ENCODE assay signal across 23 mouse cellular contexts in the genomic region with DNA sequence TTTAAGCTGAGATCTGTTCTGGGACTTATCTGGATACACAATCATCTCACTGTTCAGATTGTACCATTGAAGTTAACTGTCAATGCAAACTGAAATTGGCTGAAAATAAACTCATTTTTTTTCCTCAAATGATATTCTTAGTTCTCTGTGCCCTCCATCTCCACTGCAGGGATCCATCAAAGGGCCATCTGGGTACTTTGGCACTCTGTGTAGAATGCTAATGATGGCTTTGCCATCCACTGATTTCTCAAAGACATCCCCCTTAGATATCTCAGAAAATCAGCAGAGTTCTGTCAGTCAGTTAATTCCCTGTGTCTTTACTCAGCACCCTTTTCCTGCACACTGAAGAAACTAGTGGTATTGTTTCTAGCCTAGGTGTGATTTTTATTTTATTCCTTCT.
A peak's percentile ranks its signal among the peaks of the same experiment; 100 is the strongest.
DNase-seq lines count a peak whose midpoint lies in the region; ATAC-seq and TF ChIP-seq lines count a peak whose summit lies in the region.
"Had no signal": no experiment of that assay in that cellular context is flagged by ENCODE, and none has a peak within 500 bp of the region (broad histone marks: within the 10 kb centered on the region; RNA-seq: fewer than 3 reads in every experiment).

No protein-coding gene starts in this region.

- no peak overlapping the region for H3K4me2 ChIP-seq in forebrain, postnatal 0 days (ENCODE audit: low read depth)
- H3K4me2 ChIP-seq: embryonic facial prominence, embryonic 12.5 days; forebrain, embryonic 13.5 days; heart, embryonic 11.5 days; heart, embryonic 15.5 days; hindbrain, embryonic 13.5 days had no signal

- no peaks in the 10 kb centered on the region for H3K36me3 ChIP-seq in forebrain, postnatal 0 days (ENCODE audit: insufficient read depth)
- no peaks in the 10 kb centered on the region for H3K36me3 ChIP-seq in forebrain, embryonic 10.5 days (replicated peaks)
- H3K36me3 ChIP-seq: embryonic facial prominence, embryonic 12.5 days; heart, embryonic 15.5 days; hindbrain, embryonic 13.5 days had no signal

- no peak for TF ChIP-seq POLR2A in cerebellum, adult 2 months (IDR thresholded peaks at IDR 0.05; ENCODE audit: borderline replicate concordance, insufficient read depth, low read length)
- TF ChIP-seq POLR2A in lung, adult 2 months (IDR thresholded peaks at IDR 0.05; ENCODE audit: borderline replicate concordance, extremely low read depth, low read depth, low read length), result no peak

- no peaks in the 10 kb centered on the region for H3K9me3 ChIP-seq in forebrain, postnatal 0 days (ENCODE audit: low read length)
- no peaks in the 10 kb centered on the region for H3K9me3 ChIP-seq in forebrain, embryonic 10.5 days
- H3K9me3 ChIP-seq: embryonic facial prominence, embryonic 12.5 days; forebrain, embryonic 13.5 days; heart, embryonic 15.5 days; hindbrain, embryonic 13.5 days had no signal

- H3K27me3 ChIP-seq in cerebellum, adult 2 months (ENCODE audit: control insufficient read depth, insufficient read depth, low read length), result no peaks in the 10 kb centered on the region
- no peaks in the 10 kb centered on the region for H3K27me3 ChIP-seq in forebrain, postnatal 0 days (ENCODE audit: insufficient read depth, low read length)
- H3K27me3 ChIP-seq in forebrain, embryonic 10.5 days (ENCODE audit: poor library complexity, severe bottlenecking), result no peaks in the 10 kb centered on the region
- H3K27me3 ChIP-seq: CH12.LX; embryonic facial prominence, embryonic 12.5 days; forebrain, embryonic 13.5 days; heart, embryonic 15.5 days; hindbrain, embryonic 13.5 days; Patski had no signal

- no peak overlapping the region for H3K4me3 ChIP-seq in cerebellum, adult 2 months (replicated peaks; ENCODE audit: insufficient read depth, low read depth, low read length)
- no peak overlapping the region for H3K4me3 ChIP-seq in forebrain, postnatal 0 days (ENCODE audit: low read depth, low read length)
- no peak overlapping the region for H3K4me3 ChIP-seq in forebrain, embryonic 10.5 days
- no peak overlapping the region for H3K4me3 ChIP-seq in lung, adult 2 months (replicated peaks; ENCODE audit: extremely low read depth, low read depth, low read length)
- H3K4me3 ChIP-seq: embryonic facial prominence, embryonic 12.5 days; forebrain, embryonic 13.5 days; heart, adult 2 months; heart, embryonic 15.5 days; hindbrain, embryonic 13.5 days had no signal

- peaks cover 4% of the 10 kb centered on the region; the same call in 1 of the 2 replicates for H3K4me1 ChIP-seq in cerebellum, adult 2 months (ENCODE audit: control insufficient read depth, insufficient read depth, low read length)
- no peaks in the 10 kb centered on the region for H3K4me1 ChIP-seq in forebrain, postnatal 0 days (ENCODE audit: insufficient read depth)
- no peaks in the 10 kb centered on the region for H3K4me1 ChIP-seq in forebrain, embryonic 10.5 days
- no peaks in the 10 kb centered on the region for H3K4me1 ChIP-seq in lung, adult 2 months (ENCODE audit: control insufficient read depth, insufficient read depth, low read length)
- H3K4me1 ChIP-seq: embryonic facial prominence, embryonic 12.5 days; forebrain, embryonic 13.5 days; heart, embryonic 15.5 days; hindbrain, embryonic 13.5 days had no signal

- H3K9ac ChIP-seq in forebrain, postnatal 0 days, result no peak overlapping the region
- H3K9ac ChIP-seq: embryonic facial prominence, embryonic 12.5 days; forebrain, embryonic 13.5 days; heart, embryonic 15.5 days; hindbrain, embryonic 13.5 days had no signal

- ATAC-seq in forebrain, postnatal 0 days, result peak; percentile 40; the same call in 1 of the 2 replicates
- ATAC-seq: activated CD4-positive, CD25-positive, alpha-beta regulatory T cell, adult 4 months; forebrain, embryonic 13.5 days; hindbrain, postnatal 0 days; Patski had no signal

- TF ChIP-seq CTCF in cerebellum, adult 2 months (IDR thresholded peaks at IDR 0.05; ENCODE audit: borderline replicate concordance, insufficient read depth, low read depth, low read length), result no peak
- no peak for TF ChIP-seq CTCF in forebrain, postnatal 0 days (IDR thresholded peaks at IDR 0.05; ENCODE audit: low read depth)
- no peak for TF ChIP-seq CTCF in lung, adult 2 months (IDR thresholded peaks at IDR 0.05; ENCODE audit: insufficient read depth, low read length)

- H3K27ac ChIP-seq in cerebellum, adult 2 months (ENCODE audit: insufficient read depth, low read length), result no peak overlapping the region
- no peak overlapping the region for H3K27ac ChIP-seq in forebrain, postnatal 0 days (ENCODE audit: low read depth, low read length)
- H3K27ac ChIP-seq in forebrain, embryonic 10.5 days, result no peak overlapping the region
- H3K27ac ChIP-seq: embryonic facial prominence, embryonic 12.5 days; forebrain, embryonic 13.5 days; heart, adult 2 months; heart, embryonic 15.5 days; hindbrain, embryonic 13.5 days; hindbrain, postnatal 0 days had no signal

- peak; percentile 13 to 63 for DNase-seq in cerebellum, adult 2 months
- DNase-seq in cerebellum, adult 9-11 months, result no peak
- peak; percentile 28 for DNase-seq in forebrain, postnatal 0 days
- no peak for DNase-seq in forebrain, embryonic 10.5 days (ENCODE audit: extremely low spot score, low spot score)
- DNase-seq in brain, adult 2 months (ENCODE audit: low read depth, low spot score), result peak; percentile 39
- DNase-seq in cerebellum, postnatal 14 days, result peak; percentile 65 to 79
- DNase-seq in lung, adult 2 months, result no peak
- DNase-seq: adrenal gland, adult 2 months; adrenal gland, postnatal 25 days; gastrocnemius, postnatal 10 days; heart, adult 2 months; heart, postnatal 14 days; kidney, adult 11 months; kidney, adult 9 months had no signal

Comparison
In these comparisons a context has a peak if more than half of its experiments do, and no peak if none do; other contexts are left out.
1. DNase-seq: peak in cerebellum, adult 2 months (2 of 2), forebrain, postnatal 0 days (single experiment), brain, adult 2 months (single experiment) and cerebellum, postnatal 14 days (2 of 2); none in cerebellum, adult 9-11 months (single experiment), forebrain, embryonic 10.5 days (single experiment) and lung, adult 2 months (single experiment).